Mouse (Mus musculus) CH12.LX (cell line): ENCODE measurements around the gene Etv2. TPM values are rescaled to one million over a fixed set of nuclear protein-coding genes. Genes with fewer than 3 reads are reported as not detected.

ENCODE experiments used
- DNase-seq: peaks from one replicate; pipeline ENCODE4 v3.0.0-alpha.2; 2013; ENCODE audit errors: extremely low read depth
- H3K27ac ChIP-seq: 2 replicates; pipeline ENCODE4 v1.5.1; 2012; ENCODE audit warnings: low read depth, mild to moderate bottlenecking, control low read depth, moderate library complexity; ENCODE audit not compliant: insufficient read depth
- H3K27me3 ChIP-seq: replicated peaks from 2 replicates; pipeline ENCODE3; 2012; ENCODE audit warnings: inconsistent platforms
- H3K36me3 ChIP-seq, 2 experiments: replicated peaks in 1 of 2; 2 replicates each; pipeline versions ENCODE3 to v1.6.1; 2012; ENCODE audit warnings: inconsistent platforms in 1 of 2, low read length in 1 of 2, mild to moderate bottlenecking in 1 of 2, mixed read lengths in 1 of 2, moderate library complexity in 1 of 2; ENCODE audit not compliant: control insufficient read depth in 1 of 2, insufficient read depth in 1 of 2
- H3K4me1 ChIP-seq, 2 experiments: 2 replicates each; pipeline ENCODE4 v1.6.1; 2012; ENCODE audit warnings: inconsistent platforms in 1 of 2, moderate library complexity in 1 of 2; ENCODE audit not compliant: insufficient read depth in 2 of 2, control insufficient read depth in 1 of 2
- H3K4me2 ChIP-seq: 2 replicates; pipeline ENCODE4 v1.6.1; 2012; ENCODE audit warnings: low read depth, mild to moderate bottlenecking, control low read depth; ENCODE audit not compliant: poor library complexity, insufficient read depth, severe bottlenecking
- H3K4me3 ChIP-seq, 3 experiments: fragments of 150-350 bp in 1 of 3; sonication (generic) in 1 of 3; replicated peaks in 1 of 3; 2 replicates each; pipeline versions ENCODE3 to v1.5.1; 2011 to 2012; ENCODE audit warnings: low read depth in 2 of 3, low read length in 2 of 3, mild to moderate bottlenecking in 2 of 3, moderate library complexity in 2 of 3, control low read depth in 1 of 3, improper control_type of control experiment in 1 of 3, inconsistent platforms in 1 of 3, mixed read lengths in 1 of 3; ENCODE audit not compliant: poor library complexity in 1 of 3
- H3K79me2 ChIP-seq: replicated peaks from 2 replicates; pipeline ENCODE4 v1.6.1; 2012; ENCODE audit warnings: mild to moderate bottlenecking, moderate library complexity; ENCODE audit not compliant: control insufficient read depth, poor library complexity, insufficient read depth, severe bottlenecking; ENCODE audit errors: extremely low read depth
- H3K9ac ChIP-seq: 2 replicates; pipeline ENCODE4 v1.6.1; 2012; ENCODE audit warnings: low read depth, mild to moderate bottlenecking, control low read depth, moderate library complexity; ENCODE audit not compliant: insufficient read depth
- H3K9me3 ChIP-seq: replicated peaks from 2 replicates; pipeline ENCODE3; 2012; ENCODE audit warnings: low read length, inconsistent platforms, mixed read lengths
- BHLHE40 ChIP-seq: IDR thresholded peaks from 2 replicates; pipeline ENCODE4 v1.6.1; 2011; ENCODE audit warnings: mild to moderate bottlenecking, low read depth, low read length, improper control_type of control experiment
- CHD2 ChIP-seq: IDR thresholded peaks from 2 replicates; pipeline ENCODE4 v1.6.1; 2011; ENCODE audit warnings: low read length, improper control_type of control experiment
- CTCF ChIP-seq, 2 experiments: IDR thresholded peaks in 1 of 2; conservative IDR thresholded peaks in 1 of 2; 2 replicates each; pipeline ENCODE4 v1.5.1; 2011 to 2012; ENCODE audit warnings: low read depth in 2 of 2, low read length in 2 of 2, improper control_type of control experiment in 1 of 2, inconsistent platforms in 1 of 2, mild to moderate bottlenecking in 1 of 2, moderate library complexity in 1 of 2
- ELF1 ChIP-seq: IDR thresholded peaks from 2 replicates; pipeline ENCODE4 v1.6.1; 2014; ENCODE audit warnings: low read depth, mild to moderate bottlenecking, inconsistent platforms, low read length, improper control_type of control experiment
- EP300 ChIP-seq: IDR thresholded peaks from 2 replicates; pipeline ENCODE4 v1.6.1; 2011; ENCODE audit warnings: low read length, improper control_type of control experiment
- ETS1 ChIP-seq: conservative IDR thresholded peaks from 2 replicates; pipeline ENCODE4 v1.6.1; 2012; ENCODE audit warnings: low read depth, mild to moderate bottlenecking, inconsistent platforms, low read length, improper control_type of control experiment, moderate library complexity
- HCFC1 ChIP-seq: IDR thresholded peaks from 2 replicates; pipeline ENCODE4 v1.6.1; 2012; ENCODE audit warnings: low read depth, mild to moderate bottlenecking, inconsistent platforms, low read length, improper control_type of control experiment
- IRF4 ChIP-seq: IDR thresholded peaks from 2 replicates; pipeline ENCODE4 v1.6.1; 2014; ENCODE audit warnings: low read depth, mild to moderate bottlenecking, inconsistent platforms, low read length, improper control_type of control experiment
- JUN ChIP-seq: IDR thresholded peaks from 2 replicates; pipeline ENCODE4 v1.6.1; 2011; ENCODE audit warnings: low read depth, mild to moderate bottlenecking, low read length, improper control_type of control experiment, moderate library complexity; ENCODE audit not compliant: insufficient read depth
- JUND ChIP-seq: conservative IDR thresholded peaks from 2 replicates; pipeline ENCODE4 v1.6.1; 2011; ENCODE audit warnings: low read depth, low read length, improper control_type of control experiment
- MAFK ChIP-seq: IDR thresholded peaks from 2 replicates; pipeline ENCODE4 v1.6.1; 2011; ENCODE audit warnings: low read length, improper control_type of control experiment; ENCODE audit not compliant: insufficient replicate concordance
- MAX ChIP-seq: IDR thresholded peaks from 2 replicates; pipeline ENCODE4 v1.6.1; 2011; ENCODE audit warnings: low read length, improper control_type of control experiment
- MEF2A ChIP-seq: IDR thresholded peaks from 2 replicates; pipeline ENCODE4 v1.6.1; 2014; ENCODE audit warnings: low read depth, mild to moderate bottlenecking, inconsistent platforms, low read length, improper control_type of control experiment, borderline replicate concordance
- MXI1 ChIP-seq: IDR thresholded peaks from 2 replicates; pipeline ENCODE4 v1.6.1; 2011; ENCODE audit warnings: mild to moderate bottlenecking, low read depth, low read length, improper control_type of control experiment
- MYC ChIP-seq: IDR thresholded peaks from 2 replicates; pipeline ENCODE4 v1.6.1; 2011; ENCODE audit warnings: low read depth, mild to moderate bottlenecking, improper control_type of control experiment, low read length
- NELFE ChIP-seq: IDR thresholded peaks from 2 replicates; pipeline ENCODE4 v1.6.1; 2011; ENCODE audit warnings: low read depth, low read length, improper control_type of control experiment
- POLR2A ChIP-seq: IDR thresholded peaks from 2 replicates; pipeline ENCODE4 v1.6.1; 2011; ENCODE audit warnings: low read depth, mild to moderate bottlenecking, improper control_type of control experiment, low read length
- POLR2AphosphoS2 ChIP-seq: IDR thresholded peaks from 2 replicates; pipeline ENCODE4 v1.6.1; 2011; ENCODE audit warnings: low read depth, low read length, improper control_type of control experiment
- RAD21 ChIP-seq: IDR thresholded peaks from 2 replicates; pipeline ENCODE4 v1.6.1; 2011; ENCODE audit warnings: low read depth, mild to moderate bottlenecking, low read length, improper control_type of control experiment, moderate library complexity
- RCOR1 ChIP-seq: conservative IDR thresholded peaks from 2 replicates; pipeline ENCODE4 v1.6.1; 2012; ENCODE audit warnings: low read depth, mild to moderate bottlenecking, inconsistent platforms, low read length, improper control_type of control experiment
- SIN3A ChIP-seq: IDR thresholded peaks from 2 replicates; pipeline ENCODE4 v1.6.1; 2012; ENCODE audit warnings: low read length, improper control_type of control experiment, inconsistent platforms
- TBP ChIP-seq: conservative IDR thresholded peaks from 2 replicates; pipeline ENCODE4 v1.6.1; 2011; ENCODE audit warnings: low read depth, low read length, improper control_type of control experiment
- TCF12 ChIP-seq: IDR thresholded peaks from 2 replicates; pipeline ENCODE4 v1.6.1; 2014; ENCODE audit warnings: low read depth, mild to moderate bottlenecking, inconsistent platforms, low read length, improper control_type of control experiment
- UBTF ChIP-seq: IDR thresholded peaks from 2 replicates; pipeline ENCODE4 v1.6.1; 2012; ENCODE audit warnings: low read depth, mild to moderate bottlenecking, inconsistent platforms, low read length, improper control_type of control experiment, moderate library complexity
- USF1 ChIP-seq: IDR thresholded peaks from 2 replicates; pipeline ENCODE4 v1.6.1; 2014; ENCODE audit warnings: low read depth, mild to moderate bottlenecking, inconsistent platforms, low read length, improper control_type of control experiment
- ZC3H11A ChIP-seq: IDR thresholded peaks from 2 replicates; pipeline ENCODE4 v1.6.1; 2012; ENCODE audit warnings: low read depth, mild to moderate bottlenecking, inconsistent platforms, low read length, improper control_type of control experiment
- ZNF384 ChIP-seq: IDR thresholded peaks from 2 replicates; pipeline ENCODE4 v1.6.1; 2012; ENCODE audit warnings: low read depth, low read length, improper control_type of control experiment, inconsistent platforms
- dilution Hi-C: fragments of 300-500 bp; cut with MboI; formaldehyde crosslinking; loops from 2 replicates; pipeline ENCODE4 v1.14.3; 2020; ENCODE audit warnings: low sequenced_read_pairs; ENCODE audit not compliant: extremely low pct_unique_long_range_greater_than_20kb, extremely low pct_ligation_motif_present
- in situ Hi-C: fragments of 300-500 bp; cut with MboI; formaldehyde crosslinking; loops from 3 replicates; pipeline ENCODE4 v1.14.3; 2019; ENCODE audit warnings: low sequenced_read_pairs, low pct_ligation_motif_present, low pct_unique_long_range_greater_than_20kb, mixed read lengths
- polyA plus RNA-seq: library from polyadenylated mRNA; unstranded; fragments of >175 nt; gene quantifications from 2 replicates; pipeline ENCODE4 v1.2.1, GENCODE M21; 2012; ENCODE audit warnings: low read depth; ENCODE audit not compliant: insufficient read length
- total RNA-seq, 2 experiments: library from RNA; depleted of rRNA; stranded (reverse); fragments of 300-350 nt in 1 of 2; fragments of >200 nt in 1 of 2; gene quantifications; 2 replicates each; pipeline ENCODE4 v1.2.3; 2012 to 2014

Gene Etv2
- total and polyA plus RNA-seq, 3 experiments, result not detected

GRCm38 (mm10) chr7:30594510-30595024 is 41.1 kb downstream of the Etv2 start (continued):
- TF ChIP-seq MYC, result no peak
- TF ChIP-seq, all 38 proteins: peak for 8

GRCm38 (mm10) chr7:30593579-30594509 is 41.8 kb downstream of the Etv2 start:
- Histone ChIP-seq H3K27ac (peak overlapping the region; percentile 100), H3K36me3 (peaks cover 0 to 14% of the 10 kb centered on the region in 2 experiments), H3K9ac (peak overlapping the region; percentile 74), H3K4me1 (peaks cover 16 to 46% of the 10 kb centered on the region in 2 experiments), H3K4me2 (peak overlapping the region; percentile 93), H3K4me3 (peak overlapping the region; percentile 84 to 93 (median 89)), H3K79me2 (peaks cover 33% of the 10 kb centered on the region), H3K9me3 (no peaks in the 10 kb centered on the region), H3K27me3 (no peaks in the 10 kb centered on the region)
- TF ChIP-seq RAD21 (no peak), MXI1 (peak; percentile 11; the same call in 1 of the 2 replicates), USF1 (no peak), POLR2A (peak; percentile 72), ZC3H11A (no peak), ZNF384 (no peak), RCOR1 (peak; percentile 58; the same call in 1 of the 2 replicates), TCF12 (peak; percentile 59; the same call in 1 of the 2 replicates), POLR2AphosphoS2 (peak; percentile 38; the same call in 1 of the 2 replicates), TBP (peak; percentile 84), MEF2A (peak; percentile 47), IRF4 (peak; percentile 99), JUND (peak; percentile 97), NELFE (peak; percentile 45; the same call in 1 of the 2 replicates), JUN (peak; percentile 91), BHLHE40 (peak; percentile 60), UBTF (no peak), HCFC1 (no peak), MYC (peak; percentile 77), ETS1 (peak; percentile 67), EP300 (peak; percentile 97), MAFK (no peak; the same call in 1 of the 2 replicates), CTCF (conservative IDR thresholded peaks at IDR 0.05 in 1 of 2, IDR thresholded peaks at IDR 0.05 in 1 of 2; ENCODE audit: low read depth in 2 of 2, low read length in 2 of 2) (no peak), MAX (no peak; the same call in 1 of the 2 replicates), SIN3A (0 out of 2 replicates have a peak, but pooled peaks have one; percentile 60), CHD2 (peak; percentile 74), ELF1 (no peak)
- in situ Hi-C loops (no loop called here), dilution Hi-C loops (no loop called here)
- peak; percentile 91 for DNase-seq
